Mouse (Mus musculus) inflammation-experienced regulatory T-cells, adult 6 months (primary cell): Measurements from ENCODE around the gene Phf3. TPM values are rescaled to one million over a fixed set of nuclear protein-coding genes. Genes with fewer than 3 reads are reported as not detected.

Source experiments
- ATAC-seq: one replicate; pipeline ENCODE4 v1.8.0; 2017
- polyA plus RNA-seq, 3 experiments: library from polyadenylated mRNA; unstranded; fragments of 100-300 nt; shearing (Covaris generic); gene quantifications; one replicate each; pipeline ENCODE4 v1.2.1; 2017

The Phf3 gene
- polyA plus RNA-seq, 3 experiments from 2014 or later, result 15.7 to 31.7 (median 27.0) TPM

- no peak for ATAC-seq
Observed at GRCm38 (mm10) chr1:30755453-30756224, 118.1 kb downstream of the Phf3 start.

Other genes starting within 250 kb of the Phf3 start
- not detected for gene AC153137.1, start 104.0 kb upstream of the Phf3 start, polyA plus RNA-seq